Mouse (Mus musculus) left cerebral cortex, postnatal 4 days (tissue): Measurements from ENCODE around the gene Ugt1a10. TPM values are rescaled to one million over a fixed set of nuclear protein-coding genes. Genes with fewer than 3 reads are reported as not detected.

ENCODE experiments used
- DNase-seq: peaks from one replicate; pipeline ENCODE4 v3.0.0-alpha.2; 2022
- intact Hi-C: fragments of 180-260 bp; cut with DNase I; formaldehyde crosslinking; loops from one replicate; pipeline ENCODE4 v1.15.1; 2025
- total RNA-seq, 2 experiments: library from RNA; stranded (reverse); gene quantifications; 2 replicates each; pipeline ENCODE4 v1.2.3; 2021

Gene Ugt1a10
- total RNA-seq, 2 experiments from 2014 or later: not detected

DNA sequence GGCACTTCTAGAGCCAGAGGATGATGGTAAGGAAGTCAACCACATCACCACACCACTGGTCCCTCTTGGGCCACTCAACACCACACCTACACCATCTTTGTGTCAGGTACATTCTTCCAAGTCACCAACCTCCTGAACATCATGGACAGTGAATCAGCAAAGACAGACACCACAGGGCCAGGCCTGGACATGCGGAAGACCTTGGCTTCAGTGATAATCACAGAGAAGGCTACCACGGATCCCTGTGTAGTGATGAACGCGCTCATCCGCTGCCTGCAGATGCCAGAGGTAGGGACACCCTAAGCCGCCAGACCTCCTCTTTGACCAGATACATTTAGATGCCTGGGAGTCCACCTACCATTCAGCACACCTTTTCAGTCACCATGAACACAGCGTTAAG, 172.9 kb downstream of the Ugt1a10 start:
- intact Hi-C loops: no loop called here
- no peak for DNase-seq

DNA sequence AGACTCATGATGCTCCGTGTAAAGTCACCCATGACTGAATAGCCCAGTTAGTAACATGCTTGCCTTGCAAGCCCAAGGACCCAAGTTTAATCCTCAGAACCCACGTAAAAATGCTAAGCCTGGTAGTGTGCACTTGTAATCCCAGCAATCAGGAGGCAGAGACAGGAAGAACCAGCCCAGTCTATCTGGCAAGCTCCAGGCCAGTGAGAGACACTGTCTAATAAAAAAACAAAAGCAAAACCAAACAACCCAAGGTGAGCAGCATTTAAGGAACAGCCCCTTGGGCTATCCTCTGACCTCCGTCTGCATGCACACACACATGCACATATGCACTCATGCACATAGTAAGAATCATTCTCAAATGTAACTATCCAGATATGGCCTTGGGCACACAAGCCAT, 174.4 kb downstream of the Ugt1a10 start:
- intact Hi-C loops: no loop called here
- DNase-seq: no peak

DNA sequence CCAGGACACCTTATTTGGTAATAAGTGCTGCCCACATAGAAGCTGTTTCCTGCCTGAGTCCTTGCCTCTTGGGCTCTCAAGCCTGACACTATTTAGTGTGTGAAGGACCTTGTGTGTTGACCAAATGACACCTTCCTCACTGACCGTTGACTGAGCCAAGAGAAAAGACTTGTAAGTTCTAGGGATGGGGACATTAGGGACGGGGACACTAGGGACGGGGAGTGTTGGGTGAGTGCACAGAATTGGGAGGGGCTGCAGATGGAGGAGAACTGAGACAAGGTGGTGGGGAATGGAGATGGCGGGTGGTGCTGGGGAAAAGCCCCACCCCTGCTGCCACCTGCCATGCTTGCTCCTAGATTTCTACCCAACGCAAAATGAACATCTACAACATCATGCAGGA, 174.8 kb downstream of the Ugt1a10 start:
- intact Hi-C loops: no loop called here

DNA sequence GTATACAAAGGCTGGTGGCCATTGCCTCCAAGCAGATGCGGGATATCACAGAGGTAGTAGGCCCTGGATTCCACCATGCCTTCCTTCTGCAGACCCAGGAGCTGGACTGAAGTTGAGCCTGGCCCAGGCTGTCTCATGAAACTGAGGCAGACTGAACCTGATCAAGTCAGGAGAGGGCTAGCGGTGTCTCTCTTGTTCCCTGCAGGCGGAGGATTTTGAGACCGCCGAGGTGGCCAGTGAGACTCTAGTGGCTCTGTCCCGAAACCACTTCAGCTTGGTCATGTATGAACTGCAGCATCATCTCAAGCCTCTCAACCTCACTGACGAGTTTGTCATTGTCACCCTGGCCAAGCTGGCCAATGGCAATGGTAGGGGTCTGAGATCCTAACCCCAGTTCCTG, 175.2 kb downstream of the Ugt1a10 start:
- no peak for DNase-seq
- intact Hi-C loops: no loop called here

More for the DNA sequence above, 174.8 kb downstream of the Ugt1a10 start:
- no peak for DNase-seq

DNA sequence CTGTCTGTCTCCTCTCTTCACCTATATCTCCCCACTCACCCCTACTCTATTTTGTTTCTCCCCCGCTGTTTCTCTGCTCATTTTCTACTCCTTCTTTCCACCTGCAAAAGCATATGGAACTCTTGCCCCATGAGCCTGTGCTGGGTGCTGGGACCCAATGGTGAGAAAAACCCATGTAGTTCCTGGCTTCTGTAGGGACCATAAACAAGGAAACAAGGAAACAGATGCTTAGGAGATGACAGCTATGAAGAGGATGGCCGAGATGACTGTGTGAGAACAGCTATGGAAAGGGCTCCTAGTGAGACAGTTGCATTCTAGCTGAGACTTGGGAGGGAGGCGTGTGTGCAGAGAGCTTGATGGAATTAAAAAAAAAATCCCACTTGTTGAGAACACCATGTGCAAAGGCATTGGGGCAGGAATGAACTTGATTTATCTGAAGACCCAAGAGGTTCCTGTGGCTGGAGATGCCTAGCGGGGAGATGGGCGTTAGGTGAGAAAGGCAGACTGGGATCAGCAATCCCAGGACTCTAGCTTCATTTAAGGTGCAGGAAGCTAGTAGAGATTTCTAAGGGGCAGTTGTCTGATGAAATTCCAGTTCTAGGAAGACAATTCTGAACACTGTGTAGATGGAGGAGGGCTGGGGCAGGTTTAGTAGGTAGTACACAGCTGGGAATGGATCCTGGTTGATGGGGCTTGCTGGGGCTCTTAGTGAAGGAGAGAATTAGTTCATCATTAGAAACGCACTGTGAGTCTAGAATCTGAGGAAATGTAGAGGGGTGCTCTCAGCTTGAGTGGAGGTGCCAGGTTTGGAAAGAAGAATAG, 176.0 kb downstream of the Ugt1a10 start:
- intact Hi-C loops: no loop called here
- DNase-seq: no peak

DNA sequence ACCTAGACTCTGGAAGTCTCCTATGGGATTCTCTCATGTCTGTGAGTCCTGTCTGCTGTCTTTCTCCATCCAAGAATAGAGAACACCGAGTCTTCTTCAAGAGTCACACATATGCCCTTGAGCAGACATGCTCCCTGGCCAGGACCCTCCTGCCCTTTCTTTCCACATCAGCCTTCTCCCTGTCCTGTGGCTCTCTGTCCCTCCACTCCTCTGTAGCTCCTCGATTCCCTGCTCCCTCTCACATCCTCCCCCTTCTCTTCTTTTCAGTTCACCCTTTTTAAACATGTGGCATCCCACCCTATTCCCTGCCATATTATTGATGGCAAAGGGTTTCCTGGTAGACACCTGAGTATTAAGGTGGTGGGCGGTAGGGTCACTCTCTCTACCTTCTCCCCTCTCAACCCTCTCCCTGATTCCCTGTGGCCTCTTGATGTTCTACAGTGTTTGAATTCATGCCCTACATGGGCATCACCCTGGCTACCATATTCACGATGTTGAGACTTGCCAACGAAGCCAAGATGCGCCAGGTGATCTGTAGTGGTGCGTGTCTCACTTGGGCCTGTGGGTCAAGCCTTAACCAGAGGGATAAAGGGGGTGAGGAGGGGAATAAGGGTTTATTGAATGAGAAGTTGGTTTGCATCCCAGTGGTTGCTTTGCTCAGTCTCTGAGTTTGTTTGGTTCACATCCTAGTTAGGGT, 176.8 kb downstream of the Ugt1a10 start:
- intact Hi-C loops: no loop called here
- no peak for DNase-seq

DNA sequence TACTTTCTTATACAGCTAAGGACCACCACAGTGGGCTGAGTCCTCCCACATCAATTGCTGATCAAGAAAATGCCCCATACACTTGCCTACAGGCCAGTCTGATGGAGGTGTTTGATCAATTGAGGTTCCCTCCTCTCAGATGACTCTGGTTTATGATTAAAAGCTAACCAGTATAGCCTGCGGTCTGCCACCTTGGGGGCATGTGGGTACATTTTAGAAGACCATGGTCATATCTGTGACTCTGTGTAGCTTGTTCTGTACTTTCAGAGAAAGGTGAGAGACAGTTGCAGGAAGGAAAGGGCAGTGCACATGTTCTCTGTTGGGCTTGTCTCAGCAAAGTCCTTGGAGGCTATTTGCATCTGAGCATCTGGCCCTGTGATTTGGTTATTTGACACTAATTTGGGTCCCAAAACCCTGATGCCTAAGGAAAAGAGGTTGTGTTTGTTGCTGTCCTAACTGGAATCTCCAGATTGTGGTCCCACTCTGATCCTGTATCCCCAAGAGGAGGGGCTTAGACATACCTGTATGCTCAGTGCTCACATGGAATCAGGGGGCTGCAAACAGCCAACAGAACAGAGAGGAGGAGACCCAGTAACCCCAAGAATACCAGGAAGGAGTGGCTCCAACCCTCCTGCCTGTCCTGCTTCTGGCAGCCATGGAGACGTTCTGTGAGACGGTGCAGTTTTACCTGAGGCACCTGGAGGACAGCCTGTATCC, 177.6 kb downstream of the Ugt1a10 start:
- intact Hi-C loops: no loop called here
- no peak for DNase-seq

DNA sequence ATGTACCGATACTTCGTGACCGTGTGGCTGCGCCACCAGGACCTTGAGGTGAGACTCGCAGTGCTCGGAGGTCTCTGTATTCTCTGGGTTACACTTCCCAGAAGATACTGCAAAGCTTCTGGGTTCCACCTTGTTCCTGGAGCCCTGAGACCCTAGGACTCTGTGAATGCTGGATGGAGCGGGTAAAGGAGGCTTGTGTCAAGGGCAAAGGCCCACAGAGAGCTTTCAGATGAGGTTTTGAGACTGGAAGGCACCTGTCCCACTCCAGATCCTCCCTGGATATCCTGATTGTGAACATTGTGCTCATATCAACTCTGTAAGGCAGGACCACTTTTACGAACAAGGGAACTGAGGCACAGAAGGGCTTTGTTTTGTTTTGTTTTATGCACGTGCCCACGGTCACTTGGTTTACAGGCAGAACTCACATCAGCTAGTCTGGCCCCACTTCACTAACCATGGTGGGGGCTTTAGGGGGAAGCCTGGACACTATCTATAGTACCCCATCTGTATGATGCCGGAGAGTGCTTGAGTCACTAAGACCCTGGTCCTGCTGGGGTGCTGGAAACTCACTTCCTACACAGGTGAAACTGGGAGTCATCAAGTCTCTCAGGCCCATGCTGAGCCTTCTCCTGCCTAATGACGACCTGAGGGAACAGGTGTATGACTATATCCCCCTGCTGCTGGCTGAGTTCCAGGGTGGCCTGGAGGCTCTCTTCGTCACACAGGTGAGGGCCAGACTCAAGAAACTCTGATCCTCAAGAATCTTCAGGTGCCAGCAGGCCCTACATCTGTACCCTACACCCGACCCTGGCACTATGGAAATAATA, 178.4 kb downstream of the Ugt1a10 start:
- intact Hi-C loops: no loop called here
- no peak for DNase-seq

DNA sequence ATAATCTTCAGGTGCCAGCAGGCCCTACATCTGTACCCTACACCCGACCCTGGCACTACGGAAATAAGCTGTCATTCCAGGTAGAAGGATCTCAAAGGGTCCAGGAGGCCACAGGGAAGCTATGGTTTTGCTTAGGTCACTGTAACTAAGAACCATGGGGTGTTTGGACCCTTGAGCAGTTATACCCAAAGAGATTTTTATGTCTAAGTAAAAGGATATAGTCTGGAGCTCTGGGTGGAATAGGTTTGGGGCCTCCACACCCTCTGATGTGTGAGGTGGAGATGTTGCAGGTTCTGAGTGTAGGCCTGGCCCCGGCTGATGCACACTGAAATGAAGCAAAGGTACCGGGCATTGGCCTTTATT, 179.0 kb downstream of the Ugt1a10 start:
- intact Hi-C loops: no loop called here
- DNase-seq: no peak

DNA sequence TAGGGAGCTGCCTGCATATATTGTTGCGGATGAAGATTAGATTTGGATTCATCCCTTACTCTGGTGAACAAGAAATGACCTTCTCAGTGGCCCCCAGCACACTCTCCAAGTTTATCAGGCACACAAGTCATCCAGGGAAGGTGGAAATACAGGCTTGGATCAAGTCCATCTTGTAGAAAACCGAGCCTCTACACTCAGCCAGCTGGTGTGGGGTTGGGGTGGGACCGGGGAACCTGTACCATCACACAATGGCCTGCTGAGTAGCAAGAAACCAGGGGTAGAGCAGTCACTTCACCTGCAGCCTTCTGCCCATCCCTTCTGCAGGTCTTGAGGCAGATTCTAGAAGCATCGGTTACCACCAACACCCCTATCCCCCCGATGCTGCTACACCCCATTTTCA, 179.5 kb downstream of the Ugt1a10 start:
- intact Hi-C loops: no loop called here
- no peak for DNase-seq

DNA sequence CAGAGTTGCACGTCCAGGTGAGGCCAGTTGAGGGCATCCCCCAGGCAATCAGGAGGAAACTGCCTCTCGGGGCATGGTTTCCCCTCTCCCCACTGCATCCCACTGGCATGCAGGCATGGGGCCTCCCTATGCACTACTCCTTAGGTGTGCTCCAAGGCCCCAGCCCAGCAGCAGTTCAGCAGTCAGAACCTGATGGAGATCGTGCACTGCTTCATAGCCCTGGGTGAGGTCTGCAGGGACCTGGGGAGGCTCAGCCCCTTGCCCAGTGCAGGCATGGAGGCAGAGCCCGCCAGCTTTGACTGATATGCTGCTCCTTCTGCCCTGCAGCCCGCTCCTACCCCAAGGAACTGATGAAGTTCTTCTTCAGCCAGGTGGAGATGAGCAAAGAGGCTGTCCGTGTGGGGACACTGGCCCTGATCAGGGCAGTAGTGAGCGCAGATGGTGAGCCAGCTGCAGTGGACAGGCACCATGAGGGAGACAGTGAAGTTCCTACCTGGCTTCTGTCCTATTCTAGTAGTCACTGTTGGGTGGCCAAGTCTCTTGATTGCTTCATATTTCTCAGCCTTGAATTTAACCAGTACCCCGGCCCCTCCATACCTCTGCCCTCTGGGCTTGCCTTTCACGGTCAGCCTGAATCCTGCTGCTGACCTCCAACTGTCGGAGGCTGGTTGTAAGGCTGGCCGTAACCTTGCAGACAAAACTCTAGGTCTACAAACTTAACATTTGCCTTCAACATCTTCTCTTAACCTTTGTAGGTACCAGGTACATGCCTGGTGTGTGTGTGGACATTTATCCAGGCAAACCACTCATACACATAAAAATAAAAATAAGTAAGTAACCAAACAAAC, 180.1 kb downstream of the Ugt1a10 start:
- intact Hi-C loops: no loop called here
- no peak for DNase-seq

DNA sequence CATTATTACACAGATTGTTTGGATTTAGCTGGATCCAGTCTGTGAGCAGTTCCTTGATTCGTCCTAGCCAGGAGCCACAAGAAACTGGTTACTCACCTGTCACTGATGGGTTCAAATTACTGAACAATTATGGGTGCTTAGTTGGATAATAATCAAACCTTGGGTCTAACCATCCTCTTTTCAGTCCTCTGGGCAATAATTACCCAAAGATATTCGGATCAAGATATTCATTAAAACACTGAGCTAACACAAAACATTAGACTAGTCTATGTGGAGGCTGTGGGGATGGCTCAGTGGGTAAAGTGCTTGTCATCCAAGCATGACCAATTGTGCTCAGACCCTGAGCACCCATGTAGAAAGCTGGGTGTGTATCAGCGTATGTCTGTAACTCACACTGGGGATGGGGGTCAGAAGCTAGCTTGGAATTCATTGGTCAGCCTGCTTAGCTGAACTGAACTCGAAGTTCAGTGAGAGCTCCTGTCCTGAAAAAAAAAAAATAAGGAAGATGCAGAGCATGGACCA, 180.8 kb downstream of the Ugt1a10 start:
- intact Hi-C loops: no loop called here
- no peak for DNase-seq

DNA sequence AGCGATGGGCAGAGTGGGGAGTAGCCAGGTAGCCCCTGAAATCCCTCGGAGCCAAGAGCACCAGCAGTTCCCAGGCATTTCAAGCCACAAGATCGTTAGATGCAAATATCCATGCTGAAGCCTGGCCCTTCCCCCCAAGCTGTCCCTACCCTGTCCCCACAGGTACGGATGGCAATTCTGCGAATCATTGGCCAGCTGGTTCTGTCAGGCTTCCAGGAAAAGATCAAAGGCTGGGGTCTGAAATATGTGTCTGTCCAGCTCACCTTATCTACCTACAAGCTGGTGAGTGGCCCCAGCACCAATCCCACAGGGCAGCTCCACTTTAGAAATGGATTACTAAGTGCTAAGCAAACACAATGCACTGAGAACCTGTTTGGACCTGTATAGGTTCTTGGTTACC, 182.1 kb downstream of the Ugt1a10 start:
- DNase-seq: no peak
- intact Hi-C loops: no loop called here

DNA sequence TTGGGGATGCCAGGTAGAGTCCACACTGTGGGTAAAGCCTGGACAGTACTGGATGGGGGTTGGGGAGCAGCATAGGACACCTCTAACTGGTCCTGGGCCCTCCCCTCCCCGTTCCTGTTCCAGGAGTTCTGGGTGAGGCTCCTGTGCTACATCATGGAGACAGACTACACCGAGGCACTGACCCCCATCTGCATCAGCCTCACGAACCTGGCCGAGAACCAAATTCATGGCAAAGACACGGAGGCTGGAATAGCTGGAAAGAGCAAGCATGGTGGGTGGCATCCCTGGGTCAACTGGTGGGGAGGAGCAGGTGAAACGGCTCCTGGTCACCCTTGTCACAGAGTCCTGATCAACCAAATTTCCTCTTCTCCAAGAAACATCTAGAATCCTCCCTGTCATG, 183.6 kb downstream of the Ugt1a10 start:
- intact Hi-C loops: no loop called here
- DNase-seq: no peak

DNA sequence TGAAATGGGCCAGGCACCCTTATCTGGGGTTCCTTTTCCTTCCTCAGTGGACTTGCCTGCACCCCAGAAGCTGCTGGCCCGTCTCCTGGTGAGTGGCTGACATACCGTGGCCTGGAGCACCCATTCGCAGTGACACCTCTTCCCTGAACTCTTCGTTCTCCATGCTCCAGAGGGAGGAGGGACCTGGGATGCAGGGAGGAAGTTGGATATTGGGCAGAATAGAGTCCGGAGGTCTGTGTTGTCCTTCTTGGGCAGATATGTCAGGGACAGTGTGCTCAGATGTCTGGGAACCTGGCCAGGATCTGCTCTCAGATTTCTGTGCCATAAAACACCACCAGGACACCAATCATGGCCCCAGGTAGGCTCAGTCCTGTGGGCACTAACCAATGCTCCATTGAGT, 184.9 kb downstream of the Ugt1a10 start:
- intact Hi-C loops: no loop called here
- DNase-seq: no peak

DNA sequence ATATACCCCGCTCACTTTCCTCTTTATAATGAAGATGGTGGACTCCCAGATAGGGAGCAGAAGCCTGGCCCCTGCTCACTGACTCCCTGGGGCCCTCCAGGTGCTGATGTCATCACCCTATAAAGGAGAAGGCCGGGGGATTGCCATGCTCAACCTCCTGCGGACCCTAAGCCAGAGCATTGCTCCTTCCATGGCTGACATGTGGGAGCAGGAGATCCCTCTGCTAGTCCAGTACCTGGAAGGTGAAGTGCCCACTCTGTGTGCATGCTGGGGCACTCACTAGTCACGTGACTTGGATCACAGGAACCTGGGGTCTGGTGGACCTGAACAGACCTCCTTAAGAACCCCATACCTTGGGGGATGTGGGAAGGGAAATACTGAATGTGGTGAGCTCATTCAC, 185.4 kb downstream of the Ugt1a10 start:
- DNase-seq: no peak
- intact Hi-C loops: no loop called here

DNA sequence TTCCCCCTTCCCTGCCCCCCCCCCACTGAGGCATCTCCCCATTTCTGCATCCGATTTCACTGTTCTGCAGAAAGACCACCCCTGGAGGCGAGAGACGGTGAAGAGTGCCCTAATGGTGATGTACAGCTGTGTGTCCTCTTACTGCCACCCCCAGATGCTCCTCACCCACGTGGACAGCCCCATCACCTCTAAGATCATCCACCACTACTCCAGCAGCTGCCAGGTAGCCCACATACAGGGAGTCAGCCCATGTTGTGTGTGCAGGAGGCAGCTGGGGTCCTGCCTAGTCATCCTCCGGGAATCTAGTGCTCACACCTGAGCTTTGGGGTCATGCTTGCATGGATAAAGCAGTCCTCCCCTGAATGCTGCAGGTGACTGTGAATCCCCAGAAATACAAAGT, 188.7 kb downstream of the Ugt1a10 start:
- intact Hi-C loops: no loop called here
- no peak for DNase-seq

DNA sequence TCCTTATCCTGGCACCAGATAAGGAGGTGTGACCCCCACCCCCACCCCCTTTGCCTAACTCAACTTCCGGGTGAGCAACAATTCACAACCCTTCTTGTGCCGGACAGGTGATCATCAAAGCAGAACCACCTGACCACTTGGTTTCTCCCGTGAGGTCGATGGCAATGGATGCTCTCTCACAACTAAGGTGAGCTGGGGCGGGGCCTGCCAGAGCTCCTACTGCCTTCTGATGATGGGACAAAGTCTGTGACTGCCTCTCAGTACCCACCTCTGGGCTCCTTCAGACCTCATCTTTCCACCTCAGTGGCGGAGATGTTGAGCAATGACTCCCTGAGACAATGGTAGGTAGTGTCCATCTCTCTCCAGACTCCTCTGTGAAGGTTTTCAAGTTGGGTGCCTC, 190.7 kb downstream of the Ugt1a10 start:
- no peak for DNase-seq
- intact Hi-C loops: no loop called here

DNA sequence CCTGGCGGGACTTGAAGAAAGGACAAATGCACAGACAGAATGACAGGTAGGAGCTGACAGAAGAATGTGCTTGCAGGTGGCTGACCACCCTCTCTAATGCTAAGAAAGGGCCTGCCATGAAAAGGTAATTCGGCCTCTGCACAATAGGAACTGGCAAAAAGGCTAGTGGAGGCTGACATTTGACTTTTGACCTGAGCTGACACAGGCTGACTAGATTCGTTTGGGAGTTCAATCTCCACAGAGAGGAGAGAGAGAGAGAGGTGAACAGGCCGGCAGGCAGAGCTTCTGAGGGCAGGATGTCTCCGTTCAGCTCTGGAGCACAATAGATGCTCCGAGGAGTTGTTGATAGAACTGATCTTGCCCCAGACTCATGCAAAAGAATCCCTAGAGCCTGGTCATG, 191.2 kb downstream of the Ugt1a10 start:
- DNase-seq: no peak
- intact Hi-C loops: no loop called here

DNA sequence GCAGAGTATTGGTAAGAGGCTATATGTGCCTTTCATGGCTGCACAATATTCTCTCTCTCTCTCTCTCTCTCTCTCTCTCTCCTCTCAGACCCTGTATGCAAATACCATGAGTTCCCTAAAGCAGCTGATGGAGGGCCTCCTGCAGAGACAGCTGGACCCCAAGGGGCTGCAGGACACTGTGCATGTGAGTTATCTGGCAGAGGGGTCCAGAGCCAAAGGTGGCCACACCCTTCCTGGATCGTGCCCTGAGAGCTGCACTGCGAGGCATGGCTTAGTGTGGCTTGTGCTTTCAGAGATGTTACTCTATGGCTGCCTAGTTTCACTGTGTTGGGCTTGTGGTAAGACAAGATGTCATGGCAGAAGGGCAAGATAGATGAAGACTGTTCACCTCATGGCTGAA, 192.5 kb downstream of the Ugt1a10 start:
- DNase-seq: no peak
- intact Hi-C loops: no loop called here
